ENCODE assay signal across 1 mouse cellular context in the genomic region with DNA sequence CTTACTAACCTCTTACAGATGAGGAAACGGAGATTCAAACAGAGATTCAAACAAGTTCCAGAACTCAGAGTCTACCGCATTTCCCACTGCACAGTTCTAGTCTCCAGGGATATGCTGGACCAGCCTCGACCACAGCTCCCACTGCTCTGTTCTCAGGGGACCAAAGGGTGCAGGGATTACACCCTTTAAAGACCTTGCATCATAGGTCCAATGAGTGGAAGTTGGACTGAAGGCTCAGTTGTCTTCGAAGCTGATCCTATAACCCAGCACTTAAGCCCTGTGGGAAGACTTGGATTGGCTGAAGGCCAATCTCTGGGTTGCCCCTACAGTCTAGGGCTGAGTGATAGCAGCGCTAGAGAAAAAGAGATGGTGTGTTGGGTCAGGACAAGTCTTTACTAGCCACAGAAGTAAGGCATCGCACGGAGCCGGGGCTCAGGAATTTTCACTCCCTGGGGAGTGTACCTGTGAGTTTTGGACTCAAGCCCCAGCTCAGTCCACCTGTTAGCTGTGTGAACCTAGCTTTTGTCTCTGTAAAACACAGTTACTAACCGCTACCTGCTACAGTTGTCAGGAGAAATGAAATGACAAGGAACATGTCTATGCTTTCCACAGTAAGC.
TF ChIP-seq lines count a peak whose summit lies in the region.

No protein-coding gene starts in this region.

TF ChIP-seq in MEL, 35 proteins besides CTCF, POLR2A, EP300 and RAD21:
- TF ChIP-seq ZKSCAN1 (IDR thresholded peaks at IDR 0.05; ENCODE audit: low read depth, low read length): no peak
- TF ChIP-seq MYC (IDR thresholded peaks at IDR 0.05; ENCODE audit: low read depth, low read length): no peak
- TF ChIP-seq RCOR1 (IDR thresholded peaks at IDR 0.05; ENCODE audit: low read depth, low read length): no peak
- TF ChIP-seq POLR2AphosphoS2 (IDR thresholded peaks at IDR 0.05; ENCODE audit: low read length): no peak
- no peak for TF ChIP-seq NELFE (IDR thresholded peaks at IDR 0.05; ENCODE audit: low read depth, low read length)
- no peak for TF ChIP-seq JUND (IDR thresholded peaks at IDR 0.05; ENCODE audit: low read depth, low read length)
